Mouse (Mus musculus): ENCODE measurements at regions not wholly inside any gene's neighbourhood (a gene's known extent, or its start where the extent isn't known, plus 50 kb on each side); places are given as distances from the start of the nearest gene placed in this dataset.

DNA sequence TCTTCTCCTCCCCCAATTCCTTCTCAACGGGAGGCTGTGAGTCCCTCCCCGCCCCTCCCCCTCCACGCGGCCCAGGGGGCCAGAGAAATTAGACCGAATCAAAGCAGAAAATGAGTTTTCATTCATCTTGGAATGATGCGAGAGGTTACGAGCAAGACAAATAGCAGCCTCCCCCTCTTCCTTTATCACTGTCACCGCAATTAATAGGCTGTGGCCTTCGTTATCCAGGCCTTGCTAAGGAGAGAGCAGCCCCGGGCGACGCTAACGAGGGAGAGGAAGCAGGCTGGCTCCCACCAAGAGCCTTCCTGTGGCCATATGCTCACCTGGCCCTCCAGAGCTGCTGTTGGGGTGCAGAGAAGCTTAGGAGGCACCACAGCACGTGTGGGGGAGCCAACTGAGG, 61.8 kb upstream of the Lhx1 start:
- no peak for ATAC-seq (replicated peaks; ENCODE audit: low read depth, poor library complexity, severe bottlenecking)

DNA sequence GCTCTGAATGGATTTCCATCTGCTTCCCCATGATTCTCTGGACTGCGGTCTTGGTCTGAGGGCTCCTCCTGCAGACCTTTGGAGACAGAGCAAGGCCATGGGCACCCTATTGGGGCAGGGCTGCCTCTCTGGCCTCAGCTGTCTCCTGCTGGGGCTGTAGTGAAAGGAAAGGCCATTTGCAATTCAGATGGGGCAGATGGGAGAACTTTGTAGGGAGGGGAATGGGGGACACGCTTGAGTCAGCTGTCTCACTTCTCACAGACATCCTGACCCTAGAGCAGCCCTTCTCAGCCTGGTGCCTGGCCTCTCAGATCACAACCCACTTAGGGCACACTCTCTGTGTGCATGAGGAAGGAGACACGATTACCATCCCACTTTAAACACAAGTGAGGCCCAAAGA, 60.3 kb upstream of the Lhx1 start:
- ATAC-seq (replicated peaks; ENCODE audit: low read depth, poor library complexity, severe bottlenecking): no peak

DNA sequence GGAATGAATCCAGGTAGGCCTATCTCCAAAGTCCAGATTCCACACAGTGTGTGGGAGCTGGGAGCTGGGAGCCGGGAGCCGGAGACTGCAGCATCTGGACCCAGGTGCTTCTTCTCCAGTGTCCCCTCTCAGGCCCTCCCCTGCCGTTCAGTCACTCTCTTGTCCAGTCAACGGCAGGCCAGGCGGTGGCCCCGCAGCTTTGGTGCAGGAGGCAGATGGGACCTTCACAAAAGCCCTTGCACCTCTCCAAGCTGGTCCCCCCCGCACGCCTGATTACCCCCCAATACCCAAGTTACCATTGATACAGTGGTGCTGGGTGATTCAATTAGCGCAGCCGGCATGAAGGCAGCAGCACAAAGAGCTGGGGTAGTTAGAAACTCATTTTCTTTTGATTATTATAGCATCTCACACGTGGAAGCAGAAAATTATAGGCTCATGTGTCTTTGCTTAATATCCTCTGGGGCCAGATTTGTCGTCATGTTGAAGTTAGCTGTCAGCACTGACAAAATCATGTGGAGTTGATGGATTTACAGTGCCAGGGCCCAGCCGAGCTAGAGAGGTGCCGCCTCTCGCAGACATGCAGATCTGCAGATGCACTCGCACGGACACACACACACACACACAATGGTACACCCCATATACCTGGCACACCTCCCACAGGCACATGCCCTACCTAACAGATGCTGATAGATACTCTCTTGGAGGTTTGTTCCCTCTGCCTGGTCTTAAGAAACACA, 53.6 kb upstream of the Lhx1 start:
- no peak for ATAC-seq (replicated peaks; ENCODE audit: low read depth, poor library complexity, severe bottlenecking)

Measured in common myeloid progenitor, adult 5-6 weeks (primary cell).